13 mouse cellular contexts compared by ENCODE assay signal in the genomic region with DNA sequence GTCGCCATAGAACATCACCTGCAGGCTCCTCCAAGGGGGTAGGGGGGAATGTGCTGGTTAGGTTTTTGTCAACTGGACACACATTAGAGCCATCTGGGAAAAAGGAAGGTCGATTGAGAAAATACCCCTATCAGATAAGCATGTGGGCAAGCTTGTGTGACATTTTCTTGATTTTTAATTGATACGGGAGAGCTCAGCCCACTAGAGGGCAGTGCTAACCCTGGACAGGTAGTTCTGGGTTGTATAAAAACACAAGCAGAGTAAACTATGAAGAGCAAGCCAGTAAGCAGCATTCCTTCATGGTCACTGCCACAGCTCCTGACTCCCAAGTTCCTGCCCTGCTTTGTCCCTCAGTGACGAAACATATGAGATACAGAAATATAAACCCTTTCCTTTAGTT.
DNase-seq lines count a peak whose midpoint lies in the region; ATAC-seq and TF ChIP-seq lines count a peak whose summit lies in the region.
"Had no signal": no experiment of that assay in that cellular context is flagged by ENCODE, and none has a peak within 500 bp of the region (broad histone marks: within the 10 kb centered on the region; RNA-seq: fewer than 3 reads in every experiment).

No protein-coding gene starts in this region.

- no peaks in the 10 kb centered on the region for H3K9me3 ChIP-seq in hindbrain, embryonic 11.5 days (ENCODE audit: control insufficient read depth, low read length)
- H3K9me3 ChIP-seq in hindbrain, embryonic 13.5 days, result no peaks in the 10 kb centered on the region
- H3K9me3 ChIP-seq in lung, postnatal 0 days (ENCODE audit: low read length), result no peaks in the 10 kb centered on the region
- H3K9me3 ChIP-seq in ES-E14 (ENCODE audit: control insufficient read depth, insufficient read depth, low read depth, low read length), result no peaks in the 10 kb centered on the region
- H3K9me3 ChIP-seq: G1E had no signal

- H3K4me2 ChIP-seq in hindbrain, embryonic 11.5 days (replicated peaks; ENCODE audit: low read depth, low read length), result no peak overlapping the region
- no peak overlapping the region for H3K4me2 ChIP-seq in hindbrain, embryonic 13.5 days
- no peak overlapping the region for H3K4me2 ChIP-seq in lung, postnatal 0 days (replicated peaks; ENCODE audit: low read depth, low read length)

- H3K36me3 ChIP-seq in hindbrain, embryonic 11.5 days (ENCODE audit: control insufficient read depth, insufficient read depth, low read length), result no peaks in the 10 kb centered on the region
- H3K36me3 ChIP-seq in hindbrain, embryonic 13.5 days, result no peaks in the 10 kb centered on the region
- no peaks in the 10 kb centered on the region for H3K36me3 ChIP-seq in lung, postnatal 0 days (ENCODE audit: insufficient read depth, low read length)
- no peaks in the 10 kb centered on the region for H3K36me3 ChIP-seq in ES-E14 (ENCODE audit: control insufficient read depth, insufficient read depth, low read length, poor library complexity, severe bottlenecking)
- H3K36me3 ChIP-seq: G1E had no signal

- WGBS in hindbrain, embryonic 11.5 days, result 75% methylated on average over 4 of the region's 4 CpGs
- 71% methylated on average over 4 of the region's 4 CpGs for WGBS in hindbrain, embryonic 13.5 days
- 67% methylated on average over 4 of the region's 4 CpGs for WGBS in lung, postnatal 0 days

- no peak overlapping the region for H3K9ac ChIP-seq in hindbrain, embryonic 11.5 days (ENCODE audit: low read depth, low read length)
- H3K9ac ChIP-seq in hindbrain, embryonic 13.5 days, result no peak overlapping the region
- no peak overlapping the region for H3K9ac ChIP-seq in lung, postnatal 0 days (replicated peaks; ENCODE audit: low read depth)
- no peak overlapping the region for H3K9ac ChIP-seq in ES-E14 (ENCODE audit: insufficient read depth, low read depth, low read length, poor library complexity, severe bottlenecking)

- no peaks in the 10 kb centered on the region for H3K27me3 ChIP-seq in hindbrain, embryonic 11.5 days (ENCODE audit: control insufficient read depth, insufficient read depth, low read length)
- H3K27me3 ChIP-seq in hindbrain, embryonic 13.5 days, result no peaks in the 10 kb centered on the region
- H3K27me3 ChIP-seq in lung, postnatal 0 days (replicated peaks; ENCODE audit: insufficient read depth, low read length), result no peaks in the 10 kb centered on the region

- no peak for ATAC-seq in hindbrain, embryonic 11.5 days (ENCODE audit: low FRiP score)
- ATAC-seq in hindbrain, embryonic 13.5 days (ENCODE audit: low FRiP score), result no peak
- no peak for ATAC-seq in lung, postnatal 0 days
- peak; percentile 74 for ATAC-seq in megakaryocyte, adult 5-6 weeks (ENCODE audit: poor library complexity, severe bottlenecking)

- peak; percentile 43 for TF ChIP-seq CTCF in lung, postnatal 0 days (IDR thresholded peaks at IDR 0.05)

- H3K4me1 ChIP-seq in hindbrain, embryonic 11.5 days (replicated peaks; ENCODE audit: control insufficient read depth, insufficient read depth, low read length), result no peaks in the 10 kb centered on the region
- H3K4me1 ChIP-seq in hindbrain, embryonic 13.5 days (replicated peaks), result peaks cover 10% of the 10 kb centered on the region
- H3K4me1 ChIP-seq in lung, postnatal 0 days (ENCODE audit: insufficient read depth, low read depth, low read length), result no peaks in the 10 kb centered on the region
- no peaks in the 10 kb centered on the region for H3K4me1 ChIP-seq in ES-E14 (ENCODE audit: control insufficient read depth in 2 of 2, insufficient read depth in 2 of 2, low read length in 2 of 2, poor library complexity in 1 of 2)

- DNase-seq in hindbrain, embryonic 11.5 days (ENCODE audit: low spot score), result peak; percentile 7
- no peak for DNase-seq in lung, postnatal 0 days (ENCODE audit: low spot score)
- DNase-seq in lung, postnatal 4 days, result no peak
- peak; percentile 33 for DNase-seq in ES-E14 (ENCODE audit: low read depth, low spot score)
- DNase-seq in left cerebral cortex, postnatal 4 days, result no peak
- DNase-seq in cerebellum, adult 11-12 months, result no peak
- DNase-seq: adrenal gland, postnatal 36 days; cerebellum, postnatal 36 days; gastrocnemius, postnatal 25 days; midbrain, embryonic 14.5 days had no signal

- in situ Hi-C loops in ES-E14 (cut with MboI; ENCODE audit: low sequenced_read_pairs in 2 of 2, unreplicated experiment in 2 of 2), result no loop called here

- H3K4me3 ChIP-seq in hindbrain, embryonic 11.5 days (ENCODE audit: low read depth, low read length), result no peak overlapping the region
- H3K4me3 ChIP-seq in hindbrain, embryonic 13.5 days, result no peak overlapping the region
- H3K4me3 ChIP-seq in lung, postnatal 0 days (ENCODE audit: low read depth, low read length), result no peak overlapping the region
- H3K4me3 ChIP-seq in ES-E14 (ENCODE audit: insufficient read depth in 1 of 2, low read depth in 1 of 2, low read length in 2 of 2, poor library complexity in 1 of 2, severe bottlenecking in 1 of 2), result no peak overlapping the region

- no peak overlapping the region for H3K27ac ChIP-seq in hindbrain, embryonic 11.5 days (ENCODE audit: low read depth, low read length)
- H3K27ac ChIP-seq in hindbrain, embryonic 13.5 days, result no peak overlapping the region
- no peak overlapping the region for H3K27ac ChIP-seq in lung, postnatal 0 days (ENCODE audit: low read length)
- no peak overlapping the region for H3K27ac ChIP-seq in ES-E14 (ENCODE audit: insufficient read depth, low read depth, low read length, poor library complexity, severe bottlenecking)

- no peak for TF ChIP-seq EP300 in lung, postnatal 0 days (IDR thresholded peaks at IDR 0.05)

- intact Hi-C loops in left cerebral cortex, postnatal 4 days (cut with DNase I), result no loop called here

TF ChIP-seq in ES-E14, 5 proteins besides CTCF, POLR2A, EP300 and RAD21:
- TF ChIP-seq ZC3H11A (IDR thresholded peaks at IDR 0.05; ENCODE audit: borderline replicate concordance, low read depth, low read length) (no peak), CHD2 (IDR thresholded peaks at IDR 0.05; ENCODE audit: low read depth, low read length) (no peak), ZNF384 (IDR thresholded peaks at IDR 0.05; ENCODE audit: low read depth, low read length) (no peak), MAFK (IDR thresholded peaks at IDR 0.05; ENCODE audit: insufficient read depth, low read depth, low read length) (no peak), HCFC1 (IDR thresholded peaks at IDR 0.05; ENCODE audit: borderline replicate concordance, insufficient read depth, low read length) (no peak)

Comparison
In these comparisons a context has a peak if more than half of its experiments do, and no peak if none do; other contexts are left out.
1. DNase-seq: peak in hindbrain, embryonic 11.5 days (single experiment) and ES-E14 (single experiment); none in lung, postnatal 0 days (single experiment), lung, postnatal 4 days (0 of 2), left cerebral cortex, postnatal 4 days (single experiment) and cerebellum, adult 11-12 months (single experiment).